Comparison of ENCODE assay signal across 13 mouse cellular contexts in genomic region chr9:70841426-70842215, GRCm38 (mm10).
A peak's percentile ranks its signal among the peaks of the same experiment; 100 is the strongest.
DNase-seq lines count a peak whose midpoint lies in the region; ATAC-seq and TF ChIP-seq lines count a peak whose summit lies in the region.
"Had no signal": no experiment of that assay in that cellular context is flagged by ENCODE, and none has a peak within 500 bp of the region (broad histone marks: within the 10 kb centered on the region; RNA-seq: fewer than 3 reads in every experiment).

No protein-coding gene starts in this region.

- no peak; the same call in 1 of the 2 replicates for TF ChIP-seq CTCF in stomach, postnatal 0 days (IDR thresholded peaks at IDR 0.05; ENCODE audit: low read depth)

- no peak for TF ChIP-seq EP300 in stomach, postnatal 0 days (optimal IDR thresholded peaks at IDR 0.05)

- H3K9me3 ChIP-seq in heart, embryonic 15.5 days (replicated peaks) = no peaks in the 10 kb centered on the region
- no peaks in the 10 kb centered on the region for H3K9me3 ChIP-seq in midbrain, embryonic 15.5 days
- H3K9me3 ChIP-seq in midbrain, embryonic 13.5 days = no peaks in the 10 kb centered on the region
- no peaks in the 10 kb centered on the region for H3K9me3 ChIP-seq in intestine, embryonic 15.5 days
- H3K9me3 ChIP-seq in stomach, postnatal 0 days (ENCODE audit: control insufficient read depth, low read length) = no peaks in the 10 kb centered on the region
- no peaks in the 10 kb centered on the region for H3K9me3 ChIP-seq in hindbrain, embryonic 13.5 days
- H3K9me3 ChIP-seq: neural tube, embryonic 12.5 days had no signal

- DNase-seq in heart, adult 18-20 months = no peak
- DNase-seq in stomach, postnatal 0 days (ENCODE audit: low spot score) = no peak
- DNase-seq: cerebellum, adult 8-10 months; right cerebral cortex, postnatal 4 days; thymus, postnatal 4 days had no signal

- no peak for ATAC-seq in heart, embryonic 15.5 days (replicated peaks; ENCODE audit: insufficient number of reproducible peaks, insufficient read depth, low FRiP score, low read depth)
- ATAC-seq in midbrain, embryonic 15.5 days (replicated peaks) = no peak
- no peak for ATAC-seq in midbrain, embryonic 13.5 days
- no peak; the same call in 1 of the 2 replicates for ATAC-seq in intestine, embryonic 15.5 days
- ATAC-seq in stomach, postnatal 0 days (ENCODE audit: low FRiP score, low TSS enrichment) = peak; percentile 24; the same call in 1 of the 2 replicates
- ATAC-seq in hindbrain, embryonic 13.5 days (ENCODE audit: low FRiP score) = no peak
- no peak for ATAC-seq in megakaryocyte progenitor cell, adult 5-6 weeks (replicated peaks; ENCODE audit: poor library complexity)

- H3K4me1 ChIP-seq in heart, embryonic 15.5 days (replicated peaks) = peaks cover 31% of the 10 kb centered on the region
- H3K4me1 ChIP-seq in midbrain, embryonic 15.5 days = no peaks in the 10 kb centered on the region; the same call in 1 of the 2 replicates
- H3K4me1 ChIP-seq in midbrain, embryonic 13.5 days (replicated peaks) = no peaks in the 10 kb centered on the region; the same call in 1 of the 2 replicates
- H3K4me1 ChIP-seq in intestine, embryonic 15.5 days (replicated peaks) = peaks cover 15% of the 10 kb centered on the region
- peaks cover 10% of the 10 kb centered on the region; the same call in 1 of the 2 replicates for H3K4me1 ChIP-seq in stomach, postnatal 0 days (replicated peaks; ENCODE audit: control insufficient read depth, insufficient read depth)
- H3K4me1 ChIP-seq in hindbrain, embryonic 13.5 days (replicated peaks) = 0 out of 2 replicates have a peak, but pooled peaks cover 3% of the 10 kb centered on the region
- H3K4me1 ChIP-seq: neural tube, embryonic 12.5 days had no signal

- H3K27ac ChIP-seq in heart, embryonic 15.5 days = peak overlapping the region; percentile 84
- 0 out of 2 replicates have a peak overlapping the region, but pooled peaks have one; percentile 15 for H3K27ac ChIP-seq in midbrain, embryonic 15.5 days
- no peak overlapping the region for H3K27ac ChIP-seq in midbrain, embryonic 13.5 days
- H3K27ac ChIP-seq in intestine, embryonic 15.5 days = peak overlapping the region; percentile 82
- H3K27ac ChIP-seq in stomach, postnatal 0 days (replicated peaks) = peak overlapping the region; percentile 82
- no peak overlapping the region for H3K27ac ChIP-seq in hindbrain, embryonic 13.5 days
- H3K27ac ChIP-seq: neural tube, embryonic 12.5 days had no signal

- H3K4me2 ChIP-seq in heart, embryonic 15.5 days = no peak overlapping the region
- H3K4me2 ChIP-seq in midbrain, embryonic 15.5 days = no peak overlapping the region
- H3K4me2 ChIP-seq in midbrain, embryonic 13.5 days (replicated peaks) = no peak overlapping the region
- no peak overlapping the region for H3K4me2 ChIP-seq in intestine, embryonic 15.5 days (replicated peaks)
- H3K4me2 ChIP-seq in stomach, postnatal 0 days (replicated peaks; ENCODE audit: low read depth) = no peak overlapping the region
- H3K4me2 ChIP-seq in hindbrain, embryonic 13.5 days = no peak overlapping the region
- H3K4me2 ChIP-seq: neural tube, embryonic 12.5 days had no signal

- WGBS in heart, embryonic 15.5 days = 68% methylated on average over 8 of the region's 8 CpGs
- 92% methylated on average over 8 of the region's 8 CpGs for WGBS in midbrain, embryonic 15.5 days
- WGBS in midbrain, embryonic 13.5 days = 92% methylated on average over 8 of the region's 8 CpGs
- WGBS in intestine, embryonic 15.5 days = 70% methylated on average over 8 of the region's 8 CpGs
- 55% methylated on average over 8 of the region's 8 CpGs for WGBS in stomach, postnatal 0 days
- 87% methylated on average over 8 of the region's 8 CpGs for WGBS in hindbrain, embryonic 13.5 days

- no peaks in the 10 kb centered on the region for H3K36me3 ChIP-seq in heart, embryonic 15.5 days
- H3K36me3 ChIP-seq in midbrain, embryonic 15.5 days (replicated peaks) = no peaks in the 10 kb centered on the region
- H3K36me3 ChIP-seq in midbrain, embryonic 13.5 days = no peaks in the 10 kb centered on the region
- no peaks in the 10 kb centered on the region for H3K36me3 ChIP-seq in intestine, embryonic 15.5 days
- no peaks in the 10 kb centered on the region for H3K36me3 ChIP-seq in stomach, postnatal 0 days (ENCODE audit: control insufficient read depth, insufficient read depth, low read length)
- no peaks in the 10 kb centered on the region for H3K36me3 ChIP-seq in hindbrain, embryonic 13.5 days
- H3K36me3 ChIP-seq: neural tube, embryonic 12.5 days had no signal

- no peak overlapping the region for H3K9ac ChIP-seq in heart, embryonic 15.5 days
- H3K9ac ChIP-seq in midbrain, embryonic 15.5 days = no peak overlapping the region
- no peak overlapping the region for H3K9ac ChIP-seq in midbrain, embryonic 13.5 days (replicated peaks)
- H3K9ac ChIP-seq in intestine, embryonic 15.5 days = no peak overlapping the region
- H3K9ac ChIP-seq in stomach, postnatal 0 days (ENCODE audit: low read length) = no peak overlapping the region
- H3K9ac ChIP-seq in hindbrain, embryonic 13.5 days = no peak overlapping the region
- H3K9ac ChIP-seq: neural tube, embryonic 12.5 days had no signal

- no peaks in the 10 kb centered on the region for H3K27me3 ChIP-seq in heart, embryonic 15.5 days
- no peaks in the 10 kb centered on the region for H3K27me3 ChIP-seq in midbrain, embryonic 15.5 days (replicated peaks)
- no peaks in the 10 kb centered on the region for H3K27me3 ChIP-seq in midbrain, embryonic 13.5 days
- no peaks in the 10 kb centered on the region for H3K27me3 ChIP-seq in intestine, embryonic 15.5 days (replicated peaks)
- no peaks in the 10 kb centered on the region for H3K27me3 ChIP-seq in stomach, postnatal 0 days (ENCODE audit: control insufficient read depth, insufficient read depth, low read length)
- H3K27me3 ChIP-seq in hindbrain, embryonic 13.5 days = no peaks in the 10 kb centered on the region
- H3K27me3 ChIP-seq: neural tube, embryonic 12.5 days had no signal

- no peak overlapping the region for H3K4me3 ChIP-seq in heart, embryonic 15.5 days
- H3K4me3 ChIP-seq in midbrain, embryonic 15.5 days = no peak overlapping the region
- H3K4me3 ChIP-seq in midbrain, embryonic 13.5 days (replicated peaks) = no peak overlapping the region
- H3K4me3 ChIP-seq in intestine, embryonic 15.5 days (replicated peaks) = no peak overlapping the region
- no peak overlapping the region for H3K4me3 ChIP-seq in stomach, postnatal 0 days (ENCODE audit: low read depth, low read length)
- no peak overlapping the region for H3K4me3 ChIP-seq in hindbrain, embryonic 13.5 days
- H3K4me3 ChIP-seq: erythroblast, embryonic 14.5 days; neural tube, embryonic 12.5 days had no signal

Comparison
In these comparisons a context has a peak if more than half of its experiments do, and no peak if none do; other contexts are left out.
1. H3K27ac ChIP-seq: peak in heart, embryonic 15.5 days (single experiment), midbrain, embryonic 15.5 days (single experiment), intestine, embryonic 15.5 days (single experiment) and stomach, postnatal 0 days (single experiment); none in midbrain, embryonic 13.5 days (single experiment) and hindbrain, embryonic 13.5 days (single experiment).